Mouse (Mus musculus): ENCODE data around the gene Cacna2d2. TPM values are rescaled to one million over a fixed set of nuclear protein-coding genes. Genes with fewer than 3 reads are reported as not detected.

The Cacna2d2 gene
- polyA plus RNA-seq, 1 experiment from 2014 or later = not detected

- Histone ChIP-seq H3K9me3 (ENCODE audit: low read depth, low read length) (no peaks in the 10 kb centered on the region), H3K4me3 (ENCODE audit: low read depth, low read length) (peak overlapping the region; percentile 66), H3K4me1 (ENCODE audit: insufficient read depth) (0 out of 2 replicates have a peak, but pooled peaks cover 5% of the 10 kb centered on the region), H3K36me3 (ENCODE audit: insufficient read depth) (no peaks in the 10 kb centered on the region), H3K9ac (no peak overlapping the region), H3K27ac (ENCODE audit: low read depth) (no peak overlapping the region), H3K4me2 (peak overlapping the region; percentile 99), H3K27me3 (ENCODE audit: insufficient read depth, low read length) (peaks cover 77% of the 10 kb centered on the region)
- no peak for ATAC-seq (ENCODE audit: insufficient read depth)
- no peak for TF ChIP-seq CTCF (IDR thresholded peaks at IDR 0.05; ENCODE audit: low read depth)
- 14% methylated on average over 13 of the region's 13 CpGs for WGBS
- no peak for DNase-seq
These were observed 1.4 kb downstream of the Cacna2d2 start for GRCm38 (mm10) chr9:107400666-107401285.

- no peak for TF ChIP-seq CTCF (IDR thresholded peaks at IDR 0.05; ENCODE audit: low read depth)
- Histone ChIP-seq H3K36me3 (ENCODE audit: insufficient read depth) (no peaks in the 10 kb centered on the region), H3K27ac (ENCODE audit: low read depth) (no peak overlapping the region), H3K4me1 (ENCODE audit: insufficient read depth) (0 out of 2 replicates have a peak, but pooled peaks cover 5% of the 10 kb centered on the region), H3K9ac (no peak overlapping the region), H3K4me2 (no peak overlapping the region), H3K27me3 (ENCODE audit: insufficient read depth, low read length) (peaks cover 61% of the 10 kb centered on the region), H3K9me3 (ENCODE audit: low read depth, low read length) (no peaks in the 10 kb centered on the region), H3K4me3 (ENCODE audit: low read depth, low read length) (no peak overlapping the region)
- no peak for DNase-seq
- WGBS = 69% methylated on average over 7 of the region's 7 CpGs
- no peak for ATAC-seq (ENCODE audit: insufficient read depth)
These were observed 3.7 kb downstream of the Cacna2d2 start for GRCm38 (mm10) chr9:107403116-107403515.

GRCm38 (mm10) chr9:107409449-107409848, 10.0 kb downstream of the Cacna2d2 start:
- no peaks in the 10 kb centered on the region for H3K36me3 ChIP-seq (ENCODE audit: insufficient read depth)
- no peak overlapping the region for H3K9ac ChIP-seq
- H3K4me2 ChIP-seq = no peak overlapping the region
- no peak for DNase-seq
- no peaks in the 10 kb centered on the region for H3K9me3 ChIP-seq (ENCODE audit: low read depth, low read length)
- WGBS = 74% methylated on average over 4 of the region's 4 CpGs
- TF ChIP-seq CTCF (IDR thresholded peaks at IDR 0.05; ENCODE audit: low read depth) = no peak
- no peak for ATAC-seq (ENCODE audit: insufficient read depth)
- H3K27me3 ChIP-seq (ENCODE audit: insufficient read depth, low read length) = peaks cover 7% of the 10 kb centered on the region
- H3K27ac ChIP-seq (ENCODE audit: low read depth) = no peak overlapping the region
- H3K4me3 ChIP-seq (ENCODE audit: low read depth, low read length) = no peak overlapping the region
- H3K4me1 ChIP-seq (ENCODE audit: insufficient read depth) = no peaks in the 10 kb centered on the region

GRCm38 (mm10) chr9:107417106-107417505, 17.7 kb downstream of the Cacna2d2 start:
- DNase-seq (no peak), ATAC-seq (ENCODE audit: insufficient read depth) (no peak)
- H3K27ac ChIP-seq (ENCODE audit: low read depth) = no peak overlapping the region
- no peaks in the 10 kb centered on the region for H3K9me3 ChIP-seq (ENCODE audit: low read depth, low read length)
- no peak for TF ChIP-seq CTCF (IDR thresholded peaks at IDR 0.05; ENCODE audit: low read depth)
- H3K4me1 ChIP-seq (ENCODE audit: insufficient read depth) = no peaks in the 10 kb centered on the region
- H3K36me3 ChIP-seq (ENCODE audit: insufficient read depth) = no peaks in the 10 kb centered on the region
- no peak overlapping the region for H3K4me2 ChIP-seq
- 44% methylated on average over 6 of the region's 6 CpGs for WGBS
- no peaks in the 10 kb centered on the region for H3K27me3 ChIP-seq (ENCODE audit: insufficient read depth, low read length)
- no peak overlapping the region for H3K9ac ChIP-seq
- no peak overlapping the region for H3K4me3 ChIP-seq (ENCODE audit: low read depth, low read length)

- no peaks in the 10 kb centered on the region for H3K9me3 ChIP-seq (ENCODE audit: low read depth, low read length)
- no peak overlapping the region for H3K4me2 ChIP-seq
- H3K9ac ChIP-seq = no peak overlapping the region
- no peaks in the 10 kb centered on the region for H3K27me3 ChIP-seq (ENCODE audit: insufficient read depth, low read length)
- ATAC-seq (ENCODE audit: insufficient read depth) = no peak
- DNase-seq = no peak
- H3K27ac ChIP-seq (ENCODE audit: low read depth) = no peak overlapping the region
- no peaks in the 10 kb centered on the region for H3K4me1 ChIP-seq (ENCODE audit: insufficient read depth)
- 62% methylated on average over 9 of the region's 9 CpGs for WGBS
- no peaks in the 10 kb centered on the region for H3K36me3 ChIP-seq (ENCODE audit: insufficient read depth)
- H3K4me3 ChIP-seq (ENCODE audit: low read depth, low read length) = no peak overlapping the region
- no peak for TF ChIP-seq CTCF (IDR thresholded peaks at IDR 0.05; ENCODE audit: low read depth)
These were observed 20.3 kb downstream of the Cacna2d2 start for GRCm38 (mm10) chr9:107419491-107420244.

- TF ChIP-seq CTCF (IDR thresholded peaks at IDR 0.05; ENCODE audit: low read depth) = no peak
- DNase-seq = no peak
- H3K27me3 ChIP-seq (ENCODE audit: insufficient read depth, low read length) = no peaks in the 10 kb centered on the region
- no peak for ATAC-seq (ENCODE audit: insufficient read depth)
- 71% methylated on average over 5 of the region's 5 CpGs for WGBS
- H3K4me3 ChIP-seq (ENCODE audit: low read depth, low read length) = no peak overlapping the region
- no peak overlapping the region for H3K9ac ChIP-seq
- no peak overlapping the region for H3K27ac ChIP-seq (ENCODE audit: low read depth)
- no peaks in the 10 kb centered on the region for H3K9me3 ChIP-seq (ENCODE audit: low read depth, low read length)
- H3K36me3 ChIP-seq (ENCODE audit: insufficient read depth) = no peaks in the 10 kb centered on the region
- H3K4me2 ChIP-seq = no peak overlapping the region
- H3K4me1 ChIP-seq (ENCODE audit: insufficient read depth) = no peaks in the 10 kb centered on the region
These were observed 21.5 kb downstream of the Cacna2d2 start for GRCm38 (mm10) chr9:107420898-107421297.

- TF ChIP-seq CTCF (IDR thresholded peaks at IDR 0.05; ENCODE audit: low read depth) = no peak
- WGBS = 15% methylated on average over 2 of the region's 2 CpGs
- Histone ChIP-seq H3K9ac (no peak overlapping the region), H3K4me2 (no peak overlapping the region), H3K9me3 (ENCODE audit: low read depth, low read length) (no peaks in the 10 kb centered on the region), H3K4me3 (ENCODE audit: low read depth, low read length) (no peak overlapping the region), H3K36me3 (ENCODE audit: insufficient read depth) (no peaks in the 10 kb centered on the region), H3K27me3 (ENCODE audit: insufficient read depth, low read length) (no peaks in the 10 kb centered on the region), H3K27ac (ENCODE audit: low read depth) (no peak overlapping the region), H3K4me1 (ENCODE audit: insufficient read depth) (no peaks in the 10 kb centered on the region)
- DNase-seq = peak; percentile 67
- peak; percentile 78 for ATAC-seq (ENCODE audit: insufficient read depth)
These were observed 23.5 kb downstream of the Cacna2d2 start for GRCm38 (mm10) chr9:107422878-107423277.
